ENCODE assay signal across 9 mouse cellular contexts in the genomic region with DNA sequence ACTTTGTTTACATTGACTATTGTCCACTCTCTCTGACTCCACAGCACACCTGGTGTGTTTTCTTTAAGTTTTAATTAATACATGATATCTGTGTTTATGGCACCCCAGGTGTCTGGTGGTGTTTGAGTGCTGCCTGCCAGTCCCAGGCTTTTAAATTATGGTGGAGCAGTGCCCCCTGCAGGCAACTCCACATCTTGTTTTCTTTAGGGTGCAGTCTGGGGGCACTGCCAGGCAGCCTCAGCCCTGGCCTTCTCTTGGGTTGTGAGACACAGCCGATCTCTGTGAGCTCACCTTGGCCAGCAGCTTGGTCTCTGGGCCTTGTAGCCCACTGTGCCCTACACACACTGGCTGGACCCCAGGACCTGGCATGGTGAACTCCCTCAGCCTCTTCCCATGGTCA.
DNase-seq lines count a peak whose midpoint lies in the region; ATAC-seq lines count a peak whose summit lies in the region.
"Had no signal": no experiment of that assay in that cellular context is flagged by ENCODE, and none has a peak within 500 bp of the region (broad histone marks: within the 10 kb centered on the region; RNA-seq: fewer than 3 reads in every experiment).

No protein-coding gene starts in this region.

- intact Hi-C loops in left cerebral cortex, postnatal 36 days (cut with DNase I): loop anchor here (1.0 to 5.0 kb wide), 3 partner anchors 37 to 227 kb away; no protein-coding TSS in a partner anchor

- peak; percentile 30 to 39 for DNase-seq in monocyte, adult 2 months (ENCODE audit: low read depth in 1 of 2, low spot score in 2 of 2)
- DNase-seq in cerebellum, adult 11 months: peak; percentile 81
- peak; percentile 76 for DNase-seq in forebrain, embryonic 14.5 days (ENCODE audit: low spot score)
- peak; percentile 78 for DNase-seq in intestine, embryonic 14.5 days (ENCODE audit: low spot score)
- peak; percentile 57 to 65 for DNase-seq in left cerebral cortex, postnatal 36 days (ENCODE audit: low spot score in 2 of 2)
- peak; percentile 81 for DNase-seq in midbrain, embryonic 14.5 days
- DNase-seq in spleen, postnatal 4 days (ENCODE audit: low spot score in 2 of 2): peak; percentile 81 to 91

- no peaks in the 10 kb centered on the region for H3K9me3 ChIP-seq in forebrain, embryonic 14.5 days (replicated peaks; ENCODE audit: control insufficient read depth, low read length)
- no peaks in the 10 kb centered on the region for H3K9me3 ChIP-seq in intestine, embryonic 14.5 days (ENCODE audit: control insufficient read depth, low read length)
- no peaks in the 10 kb centered on the region for H3K9me3 ChIP-seq in midbrain, embryonic 14.5 days (ENCODE audit: control insufficient read depth, low read length)
- H3K9me3 ChIP-seq: neural tube, embryonic 13.5 days had no signal

- H3K27ac ChIP-seq in forebrain, embryonic 14.5 days (ENCODE audit: low read depth, low read length): peak overlapping the region; percentile 14; the same call in 1 of the 2 replicates
- no peak overlapping the region for H3K27ac ChIP-seq in intestine, embryonic 14.5 days (ENCODE audit: low read depth)
- H3K27ac ChIP-seq in midbrain, embryonic 14.5 days (replicated peaks; ENCODE audit: low read depth, low read length): no peak overlapping the region
- H3K27ac ChIP-seq: neural tube, embryonic 13.5 days had no signal

- H3K4me2 ChIP-seq in forebrain, embryonic 14.5 days (ENCODE audit: low read length): no peak overlapping the region
- no peak overlapping the region for H3K4me2 ChIP-seq in intestine, embryonic 14.5 days (ENCODE audit: low read length)
- H3K4me2 ChIP-seq in midbrain, embryonic 14.5 days (ENCODE audit: low read length): no peak overlapping the region
- H3K4me2 ChIP-seq: neural tube, embryonic 13.5 days had no signal

- H3K36me3 ChIP-seq in forebrain, embryonic 14.5 days (ENCODE audit: control insufficient read depth, insufficient read depth, low read length): peaks cover 85% of the 10 kb centered on the region
- H3K36me3 ChIP-seq in intestine, embryonic 14.5 days (ENCODE audit: control insufficient read depth, insufficient read depth, low read length): peaks cover 34% of the 10 kb centered on the region
- H3K36me3 ChIP-seq in midbrain, embryonic 14.5 days (ENCODE audit: control insufficient read depth, insufficient read depth, low read length): peaks cover 83% of the 10 kb centered on the region

- H3K4me1 ChIP-seq in forebrain, embryonic 14.5 days (ENCODE audit: control insufficient read depth, insufficient read depth, low read length): no peaks in the 10 kb centered on the region
- H3K4me1 ChIP-seq in intestine, embryonic 14.5 days (replicated peaks; ENCODE audit: control insufficient read depth, insufficient read depth, low read length): no peaks in the 10 kb centered on the region
- H3K4me1 ChIP-seq in midbrain, embryonic 14.5 days (ENCODE audit: control insufficient read depth, insufficient read depth, low read length): no peaks in the 10 kb centered on the region

- 58% methylated on average over 1 of the region's 1 CpGs for WGBS in forebrain, embryonic 14.5 days
- 31% methylated on average over 1 of the region's 1 CpGs for WGBS in intestine, embryonic 14.5 days
- 48% methylated on average over 1 of the region's 1 CpGs for WGBS in midbrain, embryonic 14.5 days

- no peak for ATAC-seq in monocyte, adult 5-6 weeks (replicated peaks; ENCODE audit: insufficient number of reproducible peaks, low FRiP score, low TSS enrichment, poor library complexity, severe bottlenecking)
- ATAC-seq in forebrain, embryonic 14.5 days: peak; percentile 56
- peak; percentile 20; the same call in 1 of the 2 replicates for ATAC-seq in intestine, embryonic 14.5 days (replicated peaks; ENCODE audit: low FRiP score, low TSS enrichment, low read depth)
- ATAC-seq in midbrain, embryonic 14.5 days (ENCODE audit: low FRiP score, low TSS enrichment): no peak

- no peak overlapping the region for H3K4me3 ChIP-seq in forebrain, embryonic 14.5 days (ENCODE audit: low read depth, low read length)
- H3K4me3 ChIP-seq in intestine, embryonic 14.5 days (ENCODE audit: low read depth, low read length): no peak overlapping the region
- no peak overlapping the region for H3K4me3 ChIP-seq in midbrain, embryonic 14.5 days (replicated peaks; ENCODE audit: low read depth, low read length)
- H3K4me3 ChIP-seq: neural tube, embryonic 13.5 days had no signal

- H3K27me3 ChIP-seq in forebrain, embryonic 14.5 days (replicated peaks; ENCODE audit: control insufficient read depth, insufficient read depth, low read length): no peaks in the 10 kb centered on the region
- H3K27me3 ChIP-seq in intestine, embryonic 14.5 days (replicated peaks; ENCODE audit: control insufficient read depth, insufficient read depth, low read length): no peaks in the 10 kb centered on the region
- H3K27me3 ChIP-seq in midbrain, embryonic 14.5 days (ENCODE audit: control insufficient read depth, insufficient read depth, low read length): no peaks in the 10 kb centered on the region
- H3K27me3 ChIP-seq: neural tube, embryonic 13.5 days had no signal

- no peak overlapping the region for H3K9ac ChIP-seq in forebrain, embryonic 14.5 days (ENCODE audit: low read length)
- no peak overlapping the region for H3K9ac ChIP-seq in intestine, embryonic 14.5 days (ENCODE audit: low read length)
- no peak overlapping the region for H3K9ac ChIP-seq in midbrain, embryonic 14.5 days (replicated peaks; ENCODE audit: low read length)
- H3K9ac ChIP-seq: neural tube, embryonic 13.5 days had no signal

Comparison
In these comparisons a context has a peak if more than half of its experiments do, and no peak if none do; other contexts are left out.
1. DNase-seq: peak in every context shown above with its lines; median percentile 86 in spleen, postnatal 4 days; 81 in cerebellum, adult 11 months; 81 in midbrain, embryonic 14.5 days; 78 in intestine, embryonic 14.5 days; 76 in forebrain, embryonic 14.5 days; 61 in left cerebral cortex, postnatal 36 days; 34 in monocyte, adult 2 months.
2. ATAC-seq: peak in forebrain, embryonic 14.5 days (single experiment) and intestine, embryonic 14.5 days (single experiment); none in monocyte, adult 5-6 weeks (single experiment) and midbrain, embryonic 14.5 days (single experiment).